Mouse (Mus musculus) lung, postnatal 0 days (tissue): ENCODE results near the gene Fam117a. TPM values are rescaled to one million over a fixed set of nuclear protein-coding genes. Genes with fewer than 3 reads are reported as not detected.

Experiments used
- ATAC-seq: fragments of 200-750 bp; cut with Nextera tagmentation; 2 replicates; pipeline ENCODE4 v1.8.0; 2017; ENCODE audit warnings: moderate library complexity
- DNase-seq: peaks from one replicate; pipeline ENCODE4 v3.0.0-alpha.2; 2016; ENCODE audit warnings: low spot score
- H3K27ac ChIP-seq: fragments of 300-500 bp; sonication (generic); 2 replicates; pipeline ENCODE4 v1.5.1; 2014; ENCODE audit warnings: antibody characterized with exemption, mild to moderate bottlenecking, low read length, mixed read lengths
- H3K27me3 ChIP-seq: fragments of 300-500 bp; sonication (generic); replicated peaks from 2 replicates; pipeline ENCODE4 v1.6.1; 2014; ENCODE audit warnings: low read length, mixed read lengths; ENCODE audit not compliant: insufficient read depth
- H3K36me3 ChIP-seq: fragments of 300-500 bp; sonication (generic); 2 replicates; pipeline ENCODE4 v1.6.1; 2014; ENCODE audit warnings: low read length, mixed read lengths; ENCODE audit not compliant: insufficient read depth
- H3K4me1 ChIP-seq: fragments of 300-500 bp; sonication (generic); 2 replicates; pipeline ENCODE4 v1.6.1; 2014; ENCODE audit warnings: antibody characterized with exemption, low read depth, low read length, mixed read lengths; ENCODE audit not compliant: insufficient read depth
- H3K4me2 ChIP-seq: fragments of 300-500 bp; sonication (generic); replicated peaks from 2 replicates; pipeline ENCODE4 v1.6.1; 2014; ENCODE audit warnings: low read depth, mild to moderate bottlenecking, low read length, moderate library complexity, mixed read lengths
- H3K4me3 ChIP-seq: fragments of 300-500 bp; sonication (generic); 2 replicates; pipeline ENCODE4 v1.5.1; 2014; ENCODE audit warnings: low read depth, low read length
- H3K9ac ChIP-seq: fragments of 300-500 bp; sonication (generic); replicated peaks from 2 replicates; pipeline ENCODE4 v1.6.1; 2014; ENCODE audit warnings: low read depth, mild to moderate bottlenecking
- H3K9me3 ChIP-seq: fragments of 300-500 bp; sonication (generic); 2 replicates; pipeline ENCODE4 v1.6.1; 2016; ENCODE audit warnings: low read length, mixed read lengths
- CTCF ChIP-seq: IDR thresholded peaks from 2 replicates; pipeline ENCODE4 v1.5.1; 2016; ENCODE audit warnings: antibody characterized with exemption, mild to moderate bottlenecking
- EP300 ChIP-seq: IDR thresholded peaks from 2 replicates; pipeline ENCODE4 v1.6.1; 2016; ENCODE audit warnings: antibody characterized with exemption, mild to moderate bottlenecking, control low read depth
- WGBS: fragments of 180-500 bp; shearing (Covaris S2); extraction: QIAGEN DNeasy Blood & Tissue Kit; methylation state at CpG from one replicate; pipeline ENCODE4 v1.1.7; 2014; 5-methylcytosine and 5-hydroxymethylcytosine counted together
- polyA plus RNA-seq: library from polyadenylated mRNA; unstranded; fragments of >200 nt; fragmentation: Nextera tagmentation; extraction: Ambion mirVana; gene quantifications from 2 replicates; pipeline ENCODE4 v1.2.1, GENCODE M21; 2015

The Fam117a gene
- polyA plus RNA-seq, 1 experiment from 2014 or later = 21.6 TPM

GRCm38 (mm10) chr11:95311425-95311807, 25.4 kb upstream of the Fam117a start:
- H3K4me2 ChIP-seq = peak overlapping the region; percentile 64; the same call in 1 of the 2 replicates
- ATAC-seq = no peak
- H3K9ac ChIP-seq = no peak overlapping the region
- H3K4me3 ChIP-seq = no peak overlapping the region
- no peak for DNase-seq
- H3K27ac ChIP-seq = peak overlapping the region; percentile 70
- H3K27me3 ChIP-seq = no peaks in the 10 kb centered on the region
- TF ChIP-seq EP300 (no peak), CTCF (no peak)
- peaks cover 11% of the 10 kb centered on the region; the same call in 1 of the 2 replicates for H3K4me1 ChIP-seq
- H3K9me3 ChIP-seq = no peaks in the 10 kb centered on the region
- no peaks in the 10 kb centered on the region for H3K36me3 ChIP-seq
- WGBS = 36% methylated on average over 5 of the region's 5 CpGs

- WGBS = 73% methylated on average over 7 of the region's 7 CpGs
- no peak overlapping the region for H3K9ac ChIP-seq
- no peaks in the 10 kb centered on the region for H3K9me3 ChIP-seq
- no peaks in the 10 kb centered on the region for H3K36me3 ChIP-seq
- DNase-seq (no peak), ATAC-seq (no peak)
- no peak overlapping the region for H3K27ac ChIP-seq
- TF ChIP-seq CTCF = no peak
- no peak for TF ChIP-seq EP300
- H3K4me3 ChIP-seq = no peak overlapping the region
- peaks cover 6% of the 10 kb centered on the region; the same call in 1 of the 2 replicates for H3K4me1 ChIP-seq
- H3K4me2 ChIP-seq = no peak overlapping the region
- no peaks in the 10 kb centered on the region for H3K27me3 ChIP-seq
Observed at GRCm38 (mm10) chr11:95315215-95315955, 21.4 kb upstream of the Fam117a start.

GRCm38 (mm10) chr11:95318116-95318515, 18.7 kb upstream of the Fam117a start:
- DNase-seq (no peak), ATAC-seq (peak; percentile 57)
- Histone ChIP-seq H3K4me3 (no peak overlapping the region), H3K4me2 (no peak overlapping the region), H3K27ac (no peak overlapping the region), H3K9ac (no peak overlapping the region), H3K27me3 (no peaks in the 10 kb centered on the region), H3K9me3 (no peaks in the 10 kb centered on the region), H3K4me1 (no peaks in the 10 kb centered on the region), H3K36me3 (no peaks in the 10 kb centered on the region)
- TF ChIP-seq EP300 = no peak
- no peak for TF ChIP-seq CTCF
- 47% methylated on average over 9 of the region's 9 CpGs for whole genome bisulfite sequencing

DNA sequence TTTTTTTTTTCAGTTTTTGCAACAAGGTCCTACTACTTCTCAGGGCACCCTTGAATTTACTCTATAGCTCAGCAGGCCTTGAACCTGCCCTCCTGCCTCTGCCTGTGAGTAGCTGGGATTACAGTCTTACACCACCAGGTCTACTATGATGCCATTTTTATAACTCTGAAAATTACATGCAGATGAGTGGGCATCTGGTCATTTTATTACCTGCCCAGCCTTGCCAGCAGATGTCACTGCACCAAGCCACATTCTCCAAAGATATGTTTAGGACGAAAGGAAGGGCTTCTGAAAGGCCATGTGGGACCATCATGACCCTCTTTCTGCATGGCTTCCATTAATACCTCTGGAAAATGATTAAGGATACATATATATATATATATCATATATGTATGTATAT, 17.3 kb upstream of the Fam117a start:
- ATAC-seq (peak; percentile 19; the same call in 1 of the 2 replicates), DNase-seq (peak; percentile 28)
- Histone ChIP-seq H3K27me3 (no peaks in the 10 kb centered on the region), H3K4me1 (no peaks in the 10 kb centered on the region), H3K4me2 (no peak overlapping the region), H3K27ac (no peak overlapping the region), H3K36me3 (no peaks in the 10 kb centered on the region), H3K9me3 (no peaks in the 10 kb centered on the region), H3K9ac (no peak overlapping the region), H3K4me3 (no peak overlapping the region)
- TF ChIP-seq CTCF = peak; percentile 65
- no peak for TF ChIP-seq EP300
- 57% methylated on average over 1 of the region's 1 CpGs for WGBS

DNA sequence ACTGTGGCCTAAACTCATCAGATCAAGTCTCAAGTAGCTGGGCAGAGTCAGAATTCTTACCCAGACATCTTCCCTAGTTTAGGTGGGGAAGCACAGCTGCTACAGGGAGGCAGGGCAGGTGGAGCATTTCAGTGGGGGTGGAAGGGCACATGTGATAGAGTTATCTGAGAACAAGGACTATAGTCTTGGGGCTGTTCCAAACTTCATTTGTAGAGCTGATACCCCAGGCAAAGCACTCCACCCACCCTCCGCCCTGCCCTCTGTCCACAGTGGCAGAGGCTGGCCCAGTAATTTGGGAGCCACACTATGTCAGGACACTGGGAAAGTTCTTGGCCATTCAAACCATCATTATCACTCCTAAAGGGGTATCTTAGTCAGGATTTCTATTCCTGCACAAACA, 16.8 kb upstream of the Fam117a start:
- no peak overlapping the region for H3K4me2 ChIP-seq
- WGBS = 92% methylated on average over 1 of the region's 1 CpGs
- DNase-seq (no peak), ATAC-seq (no peak)
- H3K36me3 ChIP-seq = no peaks in the 10 kb centered on the region
- H3K9ac ChIP-seq = no peak overlapping the region
- no peak overlapping the region for H3K27ac ChIP-seq
- no peaks in the 10 kb centered on the region for H3K4me1 ChIP-seq
- TF ChIP-seq EP300 (no peak), CTCF (no peak)
- no peaks in the 10 kb centered on the region for H3K27me3 ChIP-seq
- no peak overlapping the region for H3K4me3 ChIP-seq
- H3K9me3 ChIP-seq = no peaks in the 10 kb centered on the region

DNA sequence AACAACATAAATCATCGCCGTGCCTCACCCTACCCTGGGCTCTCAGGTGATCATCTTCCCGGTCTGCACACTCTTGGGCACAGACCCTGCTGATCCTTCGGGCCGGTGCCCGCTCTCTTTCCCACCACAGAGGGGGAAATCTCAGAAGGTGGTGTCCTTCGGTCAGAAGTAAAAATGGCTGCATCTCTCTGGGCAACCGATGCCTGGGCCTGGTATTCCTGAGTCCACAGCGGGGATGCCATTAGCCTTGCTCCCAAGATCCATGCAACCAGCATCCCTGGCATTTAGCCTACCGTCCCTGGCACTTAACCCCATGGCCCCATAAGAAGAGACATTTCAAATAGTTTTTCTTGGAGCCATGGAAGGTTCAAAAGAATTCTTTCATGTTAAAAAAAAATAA, 12.6 kb upstream of the Fam117a start:
- Histone ChIP-seq H3K27me3 (no peaks in the 10 kb centered on the region), H3K9me3 (no peaks in the 10 kb centered on the region), H3K27ac (no peak overlapping the region), H3K9ac (no peak overlapping the region), H3K4me3 (no peak overlapping the region), H3K4me1 (no peaks in the 10 kb centered on the region; the same call in 1 of the 2 replicates), H3K36me3 (no peaks in the 10 kb centered on the region), H3K4me2 (no peak overlapping the region)
- 90% methylated on average over 10 of the region's 10 CpGs for WGBS
- no peak for ATAC-seq
- no peak for DNase-seq
- TF ChIP-seq CTCF (no peak), EP300 (no peak)
